Mouse (Mus musculus) induced T-regulatory cell, adult 2 months (primary cell): ENCODE measurements at regions not wholly inside any gene's neighbourhood (a gene's known extent, or its start where the extent isn't known, plus 50 kb on each side); places are given as distances from the start of the nearest gene placed in this dataset.

Experiments
- DNase-seq: peaks from one replicate; pipeline ENCODE4 v3.0.0-alpha.2; 2012; ENCODE audit warnings: low read depth

DNA sequence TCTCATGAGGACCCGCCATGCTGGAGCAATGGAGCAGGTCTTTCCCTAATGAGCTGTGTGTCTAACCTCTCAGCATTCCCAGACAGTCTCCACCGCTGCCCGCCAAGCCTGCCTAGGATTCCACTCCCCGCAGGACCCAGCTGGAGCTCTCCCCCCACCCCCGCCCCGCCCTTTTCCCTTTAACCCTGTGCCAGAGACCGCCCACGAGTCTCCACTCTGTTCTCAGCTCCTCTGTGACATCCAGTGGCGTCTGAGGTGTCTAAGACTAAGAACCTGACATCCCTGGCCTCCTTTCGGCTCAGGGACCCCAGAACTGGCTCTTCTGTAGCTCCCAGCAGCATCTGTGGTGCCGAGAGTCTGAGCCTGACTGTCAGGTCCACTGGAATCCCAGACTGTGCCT is 50.9 kb upstream of the Tpp2 start:
- DNase-seq: no peak

DNA sequence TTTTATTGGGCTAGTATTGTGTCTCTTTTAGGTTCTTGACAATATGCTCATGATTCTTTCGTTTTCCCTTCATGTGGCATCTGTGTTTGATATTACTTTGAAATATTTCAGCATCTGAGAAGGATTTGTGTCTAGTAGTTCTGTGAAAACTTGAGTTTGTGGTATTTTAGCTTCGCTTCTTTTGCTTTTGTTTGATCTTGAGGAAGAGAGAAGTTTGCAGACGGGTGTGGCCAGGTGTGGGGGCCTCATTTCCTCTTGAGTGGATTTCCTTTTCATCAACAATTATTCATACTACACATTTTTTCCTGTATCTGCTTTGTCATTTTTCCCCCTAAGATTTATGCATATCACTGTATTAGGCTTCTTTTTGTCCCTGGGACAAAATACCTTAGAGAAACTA is 52.8 kb upstream of the Uxs1 start:
- DNase-seq: peak; percentile 70

DNA sequence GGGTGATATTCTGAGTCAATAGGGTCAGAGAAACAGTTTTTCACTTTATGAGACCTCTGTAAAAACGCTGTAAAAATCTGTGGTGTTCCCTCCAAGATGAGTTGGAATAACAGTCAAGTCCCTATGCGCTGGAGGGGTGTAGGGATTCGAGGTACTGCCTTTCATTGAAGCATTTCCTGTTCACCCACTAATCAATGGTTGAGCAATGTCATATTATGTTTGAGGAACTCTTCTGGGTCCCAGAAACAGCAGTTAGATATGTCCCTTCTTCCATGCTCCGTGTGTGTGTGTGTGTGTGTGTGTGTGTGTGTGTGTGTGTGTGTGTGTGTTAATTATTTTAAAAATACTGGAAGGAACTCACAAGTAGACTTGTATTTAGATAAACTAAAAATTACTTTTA is 52.3 kb upstream of the Uxs1 start:
- DNase-seq: peak; percentile 22

DNA sequence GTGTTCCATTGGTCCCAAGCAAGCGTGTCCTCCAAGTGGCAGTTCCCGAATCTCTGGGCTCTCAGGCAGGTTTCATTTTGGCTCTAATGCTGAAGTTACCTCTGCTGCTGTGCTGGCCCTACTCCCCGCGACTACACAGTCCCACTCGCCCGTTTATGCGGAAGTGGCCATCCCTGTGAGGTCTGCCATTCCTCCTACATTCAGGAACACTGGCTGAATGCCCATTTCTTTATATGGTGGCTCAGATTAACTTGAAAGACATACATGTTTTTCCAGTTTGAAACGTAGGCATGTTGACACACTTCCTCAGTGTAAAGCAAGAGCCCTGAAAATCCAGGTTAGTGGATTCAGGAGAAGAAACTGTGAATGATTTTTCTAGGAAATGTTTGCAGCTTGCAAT is 51.6 kb upstream of the Uxs1 start:
- no peak for DNase-seq

DNA sequence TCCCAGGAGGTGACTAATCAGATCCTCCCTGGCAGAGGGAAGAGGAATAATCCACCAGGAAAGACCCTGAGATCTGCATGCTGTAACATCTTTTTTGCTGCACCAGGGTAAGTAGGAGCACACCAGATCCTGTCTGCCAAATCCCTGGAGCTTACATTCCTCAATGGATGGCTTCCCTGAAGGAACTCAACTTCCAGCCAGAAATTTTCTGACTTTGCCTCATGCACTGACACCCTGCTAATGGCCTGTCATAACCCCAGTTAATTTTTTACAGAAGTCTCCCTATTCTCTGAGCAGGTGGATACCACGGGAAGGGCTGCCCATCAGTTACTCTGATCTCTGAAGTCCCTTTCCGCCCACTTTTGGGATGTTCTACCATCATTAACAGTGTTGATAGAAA is 50.6 kb upstream of the Uxs1 start:
- no peak for DNase-seq

DNA sequence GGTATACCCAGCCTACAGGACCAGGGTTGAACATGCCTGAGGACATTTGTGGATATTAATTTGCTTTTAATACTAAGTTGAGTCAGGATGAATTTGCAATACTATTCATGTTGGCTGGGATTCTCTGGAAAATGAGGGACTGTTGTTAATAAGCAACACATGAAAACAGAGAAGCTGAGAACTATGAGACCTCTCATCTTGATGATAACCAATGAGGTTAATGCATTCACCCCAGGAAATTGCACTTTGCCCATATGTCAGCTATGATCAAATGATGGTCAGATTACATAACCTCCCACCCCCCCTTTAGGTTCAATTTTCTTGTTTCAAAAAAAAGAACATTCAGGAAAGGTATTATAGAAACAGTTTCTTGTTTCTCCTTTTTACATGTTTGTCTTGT is 50.1 kb upstream of the Uxs1 start:
- no peak for DNase-seq
